Mouse (Mus musculus): ENCODE measurements at regions not wholly inside any gene's neighbourhood (a gene's known extent, or its start where the extent isn't known, plus 50 kb on each side); places are given as distances from the start of the nearest gene placed in this dataset.
"Not testable (repeated sequence)": the region's sequence is repeated elsewhere in the genome, so short reads cannot be mapped to it uniquely, and the experiment has no call there.

GRCm38 (mm10) chr1:29737062-29737461, 957.0 kb upstream of the Gm597 start:
- not testable (repeated sequence) for DNase-seq

- peak; percentile 53 for DNase-seq
Measured at GRCm38 (mm10) chr1:29731930-29732329, 951.9 kb upstream of the Gm597 start.

Data from embryo, embryonic 11 days (tissue).